Mouse (Mus musculus) hindbrain, embryonic 16.5 days (tissue): ENCODE data around the gene Irx3. TPM values are rescaled to one million over a fixed set of nuclear protein-coding genes. Genes with fewer than 3 reads are reported as not detected.
A peak's percentile ranks its signal among the peaks of the same experiment; 100 is the strongest.

Source experiments
- ATAC-seq: fragments of 200-750 bp; cut with Nextera tagmentation; 2 replicates; pipeline ENCODE4 v1.8.0; 2017; ENCODE audit warnings: moderate TSS enrichment, moderate library complexity
- H3K27ac ChIP-seq: fragments of 300-500 bp; sonication (generic); 2 replicates; pipeline ENCODE4 v1.5.1; 2014; ENCODE audit warnings: low read depth, mild to moderate bottlenecking, control low read depth, low read length, moderate library complexity
- H3K27me3 ChIP-seq: fragments of 300-500 bp; sonication (generic); replicated peaks from 2 replicates; pipeline ENCODE4 v1.6.1; 2014; ENCODE audit warnings: low read length; ENCODE audit not compliant: control insufficient read depth, insufficient read depth
- H3K36me3 ChIP-seq: fragments of 300-500 bp; sonication (generic); 2 replicates; pipeline ENCODE4 v1.6.1; 2014; ENCODE audit warnings: mild to moderate bottlenecking, low read length, moderate library complexity, mixed read lengths; ENCODE audit not compliant: control insufficient read depth, insufficient read depth
- H3K4me1 ChIP-seq: fragments of 300-500 bp; sonication (generic); 2 replicates; pipeline ENCODE4 v1.6.1; 2014; ENCODE audit warnings: low read depth, low read length; ENCODE audit not compliant: control insufficient read depth, insufficient read depth
- H3K4me2 ChIP-seq: fragments of 300-500 bp; sonication (generic); 2 replicates; pipeline ENCODE4 v1.6.1; 2014; ENCODE audit warnings: mild to moderate bottlenecking, low read length, control low read depth, moderate library complexity
- H3K4me3 ChIP-seq: fragments of 300-500 bp; sonication (generic); 2 replicates; pipeline ENCODE4 v1.5.1; 2014; ENCODE audit warnings: mild to moderate bottlenecking, low read length, control low read depth, moderate library complexity
- H3K9ac ChIP-seq: fragments of 300-500 bp; sonication (generic); 2 replicates; pipeline ENCODE4 v1.6.1; 2014; ENCODE audit warnings: low read depth, mild to moderate bottlenecking, control low read depth, low read length, moderate library complexity
- H3K9me3 ChIP-seq: fragments of 300-500 bp; sonication (generic); 2 replicates; pipeline ENCODE4 v1.6.1; 2014; ENCODE audit warnings: mild to moderate bottlenecking, low read length, moderate library complexity; ENCODE audit not compliant: control insufficient read depth
- WGBS: fragments of 180-500 bp; shearing (Covaris S2); extraction: QIAGEN DNeasy Blood & Tissue Kit; methylation state at CpG from one replicate; pipeline ENCODE4 v1.1.7; 2014; 5-methylcytosine and 5-hydroxymethylcytosine counted together
- polyA plus RNA-seq: library from polyadenylated mRNA; unstranded; fragments of >200 nt; fragmentation: Nextera tagmentation; extraction: Ambion mirVana; gene quantifications from 2 replicates; pipeline ENCODE4 v1.2.1, GENCODE M21; 2015

The Irx3 gene
- polyA plus RNA-seq, 1 experiment from 2014 or later, result 9.0 TPM

DNA sequence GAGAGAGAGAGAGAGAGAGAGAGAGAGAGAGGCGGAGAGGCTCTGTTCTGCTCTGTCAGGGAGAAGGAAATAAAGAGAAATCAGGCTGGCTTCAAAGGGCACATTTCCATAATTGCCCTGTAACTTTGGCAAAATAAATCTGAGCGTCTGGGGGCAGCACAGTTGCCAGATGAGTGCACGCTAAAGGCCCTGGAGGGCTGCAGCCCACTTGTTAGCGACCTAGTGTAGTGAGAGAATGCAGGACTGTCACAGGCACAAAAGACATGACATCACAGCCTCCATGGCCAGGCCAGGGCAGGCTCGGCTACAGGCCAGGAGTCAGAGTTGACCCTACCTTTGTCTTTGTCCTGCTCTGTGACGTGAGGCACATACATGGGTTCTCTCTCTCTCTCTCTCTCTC is 8.0 kb downstream of the Irx3 start:
- Histone ChIP-seq H3K4me3 (no peak overlapping the region), H3K4me1 (peaks cover 3% of the 10 kb centered on the region; the same call in 1 of the 2 replicates), H3K27ac (no peak overlapping the region), H3K9ac (no peak overlapping the region), H3K4me2 (no peak overlapping the region), H3K36me3 (no peaks in the 10 kb centered on the region), H3K27me3 (peaks cover 15% of the 10 kb centered on the region; the same call in 1 of the 2 replicates), H3K9me3 (no peaks in the 10 kb centered on the region)
- ATAC-seq, result peak; percentile 78
- WGBS, result 23% methylated on average over 6 of the region's 6 CpGs

GRCm38 (mm10) chr8:91787194-91787895 is 14.5 kb downstream of the Irx3 start:
- ATAC-seq, result peak; percentile 67; the same call in 1 of the 2 replicates
- Histone ChIP-seq H3K4me3 (no peak overlapping the region), H3K9me3 (no peaks in the 10 kb centered on the region), H3K27me3 (no peaks in the 10 kb centered on the region; the same call in 1 of the 2 replicates), H3K4me1 (no peaks in the 10 kb centered on the region), H3K4me2 (no peak overlapping the region), H3K27ac (no peak overlapping the region), H3K9ac (no peak overlapping the region), H3K36me3 (no peaks in the 10 kb centered on the region)
- 60% methylated on average over 9 of the region's 9 CpGs for WGBS

- no peak for ATAC-seq
- no peaks in the 10 kb centered on the region; the same call in 1 of the 2 replicates for H3K27me3 ChIP-seq
- no peak overlapping the region for H3K9ac ChIP-seq
- no peaks in the 10 kb centered on the region for H3K4me1 ChIP-seq
- H3K4me2 ChIP-seq, result no peak overlapping the region
- H3K27ac ChIP-seq, result no peak overlapping the region
- no peaks in the 10 kb centered on the region for H3K36me3 ChIP-seq
- 89% methylated on average over 5 of the region's 5 CpGs for WGBS
- no peak overlapping the region for H3K4me3 ChIP-seq
- H3K9me3 ChIP-seq, result no peaks in the 10 kb centered on the region
These were observed 18.9 kb downstream of the Irx3 start for GRCm38 (mm10) chr8:91782940-91783339.

- Histone ChIP-seq H3K4me1 (no peaks in the 10 kb centered on the region), H3K27ac (no peak overlapping the region), H3K36me3 (no peaks in the 10 kb centered on the region), H3K4me2 (no peak overlapping the region), H3K4me3 (no peak overlapping the region), H3K27me3 (no peaks in the 10 kb centered on the region; the same call in 1 of the 2 replicates), H3K9ac (no peak overlapping the region), H3K9me3 (no peaks in the 10 kb centered on the region)
- ATAC-seq, result no peak
- 78% methylated on average over 7 of the region's 7 CpGs for WGBS
These were observed 19.7 kb downstream of the Irx3 start for GRCm38 (mm10) chr8:91782201-91782600.

DNA sequence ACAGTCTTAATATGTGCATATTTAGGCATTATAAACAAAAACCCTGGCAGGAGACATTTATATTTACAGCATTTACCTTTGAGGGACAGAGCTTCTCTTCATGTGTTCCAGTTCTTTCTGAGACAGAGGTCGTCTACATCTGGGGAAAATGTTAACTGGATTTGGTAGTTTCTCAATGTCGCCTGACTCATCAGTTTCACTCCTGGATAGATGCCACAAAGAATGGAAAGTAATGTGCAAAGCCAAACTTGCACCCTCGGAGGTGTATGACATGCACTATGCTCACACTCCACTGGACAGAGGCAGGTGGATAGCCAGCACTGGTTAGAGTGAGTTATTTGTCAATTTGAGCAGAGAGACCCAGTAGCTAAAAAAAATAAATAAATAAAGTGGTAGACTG is 21.2 kb downstream of the Irx3 start:
- no peak overlapping the region for H3K27ac ChIP-seq

GRCm38 (mm10) chr8:91768857-91769256 is 33.0 kb downstream of the Irx3 start:
- 84% methylated on average over 6 of the region's 6 CpGs for WGBS
- Histone ChIP-seq H3K4me2 (no peak overlapping the region), H3K27me3 (no peaks in the 10 kb centered on the region; the same call in 1 of the 2 replicates), H3K4me1 (no peaks in the 10 kb centered on the region), H3K4me3 (no peak overlapping the region), H3K9me3 (no peaks in the 10 kb centered on the region), H3K9ac (no peak overlapping the region), H3K36me3 (no peaks in the 10 kb centered on the region), H3K27ac (no peak overlapping the region)
- no peak for ATAC-seq

More for the DNA sequence above, 21.2 kb downstream of the Irx3 start:
- H3K4me1 ChIP-seq, result no peaks in the 10 kb centered on the region
- H3K27me3 ChIP-seq, result no peaks in the 10 kb centered on the region; the same call in 1 of the 2 replicates
- no peaks in the 10 kb centered on the region for H3K36me3 ChIP-seq
- H3K4me2 ChIP-seq, result no peak overlapping the region
- ATAC-seq, result no peak
- 73% methylated on average over 3 of the region's 3 CpGs for WGBS
- H3K9ac ChIP-seq, result no peak overlapping the region
- no peak overlapping the region for H3K4me3 ChIP-seq
- no peaks in the 10 kb centered on the region for H3K9me3 ChIP-seq

DNA sequence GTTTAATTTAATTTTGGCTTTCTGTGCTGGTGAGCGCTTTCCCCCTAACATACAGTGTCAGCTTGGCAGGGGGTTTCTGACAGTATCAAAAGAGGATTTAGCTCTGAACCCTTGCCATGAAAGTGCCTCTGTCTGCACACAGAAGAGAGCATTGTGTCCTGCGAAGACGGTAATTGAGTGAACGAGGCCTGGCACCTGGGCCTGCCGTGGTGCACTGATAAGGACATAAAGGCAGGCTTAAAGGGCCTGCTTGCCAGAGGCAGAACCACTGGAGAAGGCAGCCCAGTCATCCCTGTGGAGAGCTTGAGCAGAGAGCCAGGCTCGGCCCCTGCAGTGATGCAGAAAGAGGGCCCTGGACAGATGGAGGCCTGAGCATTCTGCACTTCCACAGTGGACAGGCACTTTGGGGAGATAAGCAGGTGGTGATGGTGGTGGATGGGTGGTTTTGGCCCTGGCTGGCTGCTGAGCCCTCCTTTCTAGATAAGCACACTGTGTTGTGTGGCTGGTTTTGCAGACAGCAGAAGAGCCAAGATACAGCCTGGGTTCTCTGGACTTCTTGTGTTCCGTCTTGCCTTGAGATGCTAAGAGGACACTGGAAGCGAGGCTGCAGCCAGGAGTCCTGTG is 36.3 kb downstream of the Irx3 start:
- ATAC-seq, result peak; percentile 34; the same call in 1 of the 2 replicates
- Histone ChIP-seq H3K4me3 (no peak overlapping the region), H3K27ac (no peak overlapping the region), H3K4me2 (no peak overlapping the region), H3K36me3 (no peaks in the 10 kb centered on the region), H3K27me3 (no peaks in the 10 kb centered on the region; the same call in 1 of the 2 replicates), H3K9ac (peak overlapping the region; percentile 27; the same call in 1 of the 2 replicates), H3K9me3 (no peaks in the 10 kb centered on the region), H3K4me1 (no peaks in the 10 kb centered on the region)
- 54% methylated on average over 8 of the region's 8 CpGs for WGBS

DNA sequence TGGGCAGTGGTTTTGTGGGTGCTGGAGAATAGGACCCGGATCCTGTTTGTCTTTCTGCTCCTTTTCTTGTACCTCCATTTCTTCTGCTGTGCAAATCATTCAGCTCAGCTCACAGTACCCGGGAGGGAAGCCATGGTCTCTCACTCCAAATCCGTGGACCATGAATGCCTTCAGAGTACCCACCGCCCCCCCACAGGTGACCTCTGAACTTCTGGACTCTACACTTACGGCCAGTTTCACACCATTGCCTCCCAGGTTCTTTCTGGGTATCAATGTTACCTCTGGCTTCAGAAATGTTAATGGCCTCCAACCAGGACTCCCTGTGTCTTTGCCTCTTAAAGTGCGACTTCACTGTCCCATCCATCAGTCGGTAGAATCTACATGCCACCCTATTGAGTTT is 46.3 kb downstream of the Irx3 start:
- no peaks in the 10 kb centered on the region for H3K9me3 ChIP-seq
- no peak overlapping the region for H3K4me2 ChIP-seq
- no peaks in the 10 kb centered on the region for H3K27me3 ChIP-seq
- no peaks in the 10 kb centered on the region for H3K36me3 ChIP-seq
- 75% methylated on average over 7 of the region's 7 CpGs for WGBS
- no peak overlapping the region for H3K27ac ChIP-seq
- ATAC-seq, result no peak
- no peak overlapping the region for H3K9ac ChIP-seq
- H3K4me1 ChIP-seq, result no peaks in the 10 kb centered on the region
- H3K4me3 ChIP-seq, result no peak overlapping the region

DNA sequence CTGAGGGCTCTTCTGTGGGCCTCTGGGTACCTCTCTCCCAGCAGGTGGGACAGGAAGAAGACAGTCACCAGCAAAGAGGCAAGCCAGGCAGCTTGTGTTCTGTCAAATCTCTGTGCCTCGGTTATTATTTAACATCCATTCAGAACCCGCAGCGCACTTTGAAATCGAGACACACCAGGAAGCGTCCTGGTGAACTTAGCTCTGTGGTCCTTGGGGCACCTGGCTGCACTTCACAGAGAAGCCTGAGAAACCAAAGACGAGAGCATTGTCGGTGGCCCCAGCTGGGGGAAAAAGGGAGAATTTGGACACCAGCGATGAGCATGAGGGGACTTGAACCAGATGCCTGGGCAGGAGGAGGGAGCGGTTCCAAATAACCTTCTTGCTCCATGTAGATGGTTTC is 46.8 kb downstream of the Irx3 start:
- Histone ChIP-seq H3K4me2 (no peak overlapping the region), H3K36me3 (no peaks in the 10 kb centered on the region), H3K27me3 (no peaks in the 10 kb centered on the region), H3K9ac (no peak overlapping the region), H3K4me1 (no peaks in the 10 kb centered on the region), H3K9me3 (no peaks in the 10 kb centered on the region), H3K4me3 (no peak overlapping the region), H3K27ac (no peak overlapping the region)
- no peak for ATAC-seq
- WGBS, result 88% methylated on average over 9 of the region's 9 CpGs
